Mouse (Mus musculus) myocyte (in vitro differentiated cells): Measurements from ENCODE around the gene Zdhhc18.

Experiments used
- MAX ChIP-seq: IDR thresholded peaks from one replicate; pipeline ENCODE4 v1.6.1; 2011; ENCODE audit warnings: low read depth, mild to moderate bottlenecking, control low read depth
- POLR2A ChIP-seq: IDR thresholded peaks from one replicate; pipeline ENCODE4 v1.6.1; 2011; ENCODE audit warnings: low read depth, mild to moderate bottlenecking, control low read depth, moderate library complexity; ENCODE audit not compliant: insufficient read length

DNA sequence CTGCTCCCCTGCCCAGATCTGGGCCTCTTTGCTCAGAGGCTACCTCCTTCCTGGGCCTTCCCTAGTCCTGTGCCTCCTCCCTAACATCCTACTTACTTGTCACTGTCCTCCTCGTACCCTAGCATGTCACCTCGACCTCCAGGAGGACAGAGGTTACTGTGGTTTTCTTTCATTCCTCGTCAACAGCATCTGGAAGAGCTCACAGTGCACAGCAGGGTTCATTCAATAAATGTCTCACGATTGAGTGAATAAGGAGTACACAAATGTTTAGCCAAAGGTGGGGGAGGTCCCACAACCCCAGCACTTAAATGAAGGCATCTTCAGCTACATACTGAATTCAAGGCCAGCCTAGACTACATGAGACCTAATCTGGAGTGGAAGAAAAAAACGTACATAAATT, 23.7 kb downstream of the Zdhhc18 start:
- no peak for TF ChIP-seq MAX
- TF ChIP-seq POLR2A, result no peak
